Mouse (Mus musculus) adipocyte (in vitro differentiated cells): Measurements from ENCODE around the gene Aldh4a1.
A peak's percentile ranks its signal among the peaks of the same experiment; 100 is the strongest.

Source experiments
- DNase-seq: peaks from one replicate; pipeline ENCODE4 v3.0.0-alpha.2; 2016; ENCODE audit warnings: low spot score

The Aldh4a1 gene

DNA sequence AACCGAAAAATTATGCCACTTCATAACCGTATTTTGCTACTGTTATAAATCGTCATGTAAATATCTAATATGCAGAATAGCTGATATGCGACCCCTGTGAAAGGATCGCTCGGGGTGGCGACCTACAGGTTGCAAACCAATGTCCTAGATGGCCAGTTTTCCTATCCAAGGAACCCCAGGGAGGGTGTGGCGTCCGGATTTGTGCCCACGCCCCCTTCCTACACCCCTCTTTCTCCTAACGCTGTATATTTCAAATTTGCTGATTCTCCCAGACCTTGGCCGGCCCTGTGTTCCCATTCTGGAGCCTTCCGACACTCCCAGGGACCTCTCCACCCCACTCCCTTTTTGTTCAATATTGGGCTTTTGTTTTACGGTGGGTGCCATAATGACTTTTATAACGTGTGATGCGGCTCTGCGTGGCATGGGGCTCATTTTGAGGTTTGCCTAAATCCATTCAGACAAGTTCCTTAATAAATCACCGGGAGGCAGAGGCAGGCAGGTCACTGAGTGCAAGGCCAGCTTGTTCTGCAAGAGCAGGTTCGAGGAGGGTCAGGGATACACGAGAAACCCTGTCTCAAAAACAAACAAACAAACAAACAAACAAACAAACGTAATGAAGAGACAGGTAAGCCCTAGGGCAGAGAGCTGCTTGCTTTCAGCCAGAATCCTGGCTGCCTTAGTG is 909 bp downstream of the Aldh4a1 start:
- DNase-seq, result no peak

- DNase-seq, result no peak
These were observed 1.4 kb downstream of the Aldh4a1 start for GRCm38 (mm10) chr4:139624116-139624489.

DNA sequence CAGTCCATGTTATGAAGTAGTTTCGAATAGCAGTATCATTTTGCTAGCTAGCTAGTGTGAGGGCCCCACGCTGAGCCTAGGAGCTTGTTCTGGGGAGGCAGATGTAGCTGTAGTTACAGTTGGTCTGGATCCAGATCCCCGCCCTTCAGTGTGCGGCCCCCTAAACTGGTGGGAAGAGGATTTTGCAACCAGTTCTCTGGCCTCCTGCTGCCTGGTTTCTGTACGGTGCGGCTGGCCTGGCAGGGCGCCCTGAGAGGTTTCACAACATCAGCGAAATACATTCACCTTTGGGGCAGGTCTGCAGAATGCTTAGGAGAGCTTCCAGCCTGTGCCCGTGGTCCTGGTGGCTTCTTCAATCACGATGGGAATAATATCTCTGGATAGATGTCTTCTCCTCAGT is 2.0 kb downstream of the Aldh4a1 start:
- peak; percentile 28 for DNase-seq

DNA sequence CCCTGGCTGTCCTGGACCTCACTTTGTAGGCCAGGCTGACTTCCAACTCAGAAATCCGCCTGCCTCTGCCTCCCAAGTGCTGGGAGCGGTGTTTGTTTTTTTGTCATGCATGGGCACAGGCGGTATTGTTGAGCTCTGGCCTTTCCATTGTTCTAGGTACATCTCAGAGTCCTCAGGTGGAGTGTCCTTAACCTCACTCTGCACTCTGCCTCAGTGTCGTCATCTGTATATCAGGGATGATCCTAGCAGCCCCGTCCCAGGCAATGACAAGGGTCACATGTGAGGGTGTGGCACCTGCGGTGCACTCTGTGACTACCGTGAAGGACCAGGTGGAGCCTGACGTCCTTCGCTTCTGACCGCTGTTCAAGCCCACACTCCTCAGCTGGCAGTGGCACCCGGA is 4.7 kb downstream of the Aldh4a1 start:
- DNase-seq, result no peak

- no peak for DNase-seq
These were observed 7.5 kb downstream of the Aldh4a1 start for GRCm38 (mm10) chr4:139630171-139630570.

DNA sequence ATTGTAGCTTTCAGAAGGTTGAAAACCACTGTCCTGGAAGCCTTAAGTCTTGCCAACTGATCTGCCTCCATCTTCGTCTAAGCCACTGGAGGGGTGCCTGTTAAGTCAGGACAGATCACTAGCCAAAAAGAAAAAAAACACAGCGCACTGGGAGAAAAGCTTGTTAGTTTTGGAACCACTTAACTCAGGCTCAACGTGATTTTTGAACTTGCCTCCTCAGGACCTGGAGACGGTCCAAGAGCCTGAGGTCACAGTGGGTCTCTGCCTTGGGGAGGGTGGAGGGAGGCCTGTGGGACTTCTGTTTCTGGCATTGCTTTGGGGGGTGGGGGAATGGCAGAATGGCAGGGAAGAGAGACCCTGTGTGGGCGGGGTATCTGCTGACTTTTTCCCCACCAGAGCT is 8.5 kb downstream of the Aldh4a1 start:
- DNase-seq, result peak; percentile 55

- DNase-seq, result no peak
These were observed 9.0 kb downstream of the Aldh4a1 start for GRCm38 (mm10) chr4:139631569-139632253.

DNA sequence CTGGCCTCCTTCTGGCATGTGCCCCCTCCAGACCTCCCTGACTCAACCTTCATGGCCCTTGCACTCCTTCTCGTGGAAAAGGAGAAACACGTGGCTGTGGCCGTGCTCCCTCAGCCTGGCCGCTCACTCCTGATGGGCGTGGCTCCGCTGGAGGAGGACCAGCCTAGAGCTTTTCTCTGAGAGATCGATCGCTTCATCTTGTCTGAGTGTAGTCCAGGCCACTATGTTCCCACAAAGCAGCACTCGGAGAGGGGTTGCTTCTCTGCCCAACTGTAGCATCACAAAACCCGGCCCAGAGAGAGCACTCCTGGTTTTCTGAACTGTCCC is 9.6 kb downstream of the Aldh4a1 start:
- peak; percentile 50 for DNase-seq

- DNase-seq, result peak; percentile 49
These were observed 13.7 kb downstream of the Aldh4a1 start for GRCm38 (mm10) chr4:139636373-139636772.

GRCm38 (mm10) chr4:139637847-139638246 is 15.2 kb downstream of the Aldh4a1 start:
- DNase-seq, result no peak

DNA sequence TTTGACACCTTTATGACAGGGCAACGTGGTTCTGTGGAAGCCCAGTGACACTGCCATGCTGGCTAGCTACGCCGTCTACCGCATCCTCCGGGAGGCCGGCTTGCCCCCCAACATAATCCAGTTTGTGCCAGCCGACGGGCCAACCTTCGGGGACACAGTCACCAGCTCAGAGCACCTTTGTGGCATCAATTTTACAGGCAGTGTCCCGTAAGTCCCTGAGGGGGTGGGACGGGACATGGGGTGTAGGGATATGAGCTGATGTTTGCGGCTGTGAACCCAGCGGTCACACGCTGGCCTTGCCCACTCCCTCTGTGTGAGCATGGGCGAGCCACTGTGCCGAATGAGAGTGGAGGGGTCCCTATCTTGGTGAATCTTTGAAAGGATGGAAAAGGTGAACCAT is 15.7 kb downstream of the Aldh4a1 start:
- no peak for DNase-seq

GRCm38 (mm10) chr4:139639801-139640200 is 17.1 kb downstream of the Aldh4a1 start:
- no peak for DNase-seq

- DNase-seq, result no peak
These were observed 17.7 kb downstream of the Aldh4a1 start for GRCm38 (mm10) chr4:139640333-139640732.

DNA sequence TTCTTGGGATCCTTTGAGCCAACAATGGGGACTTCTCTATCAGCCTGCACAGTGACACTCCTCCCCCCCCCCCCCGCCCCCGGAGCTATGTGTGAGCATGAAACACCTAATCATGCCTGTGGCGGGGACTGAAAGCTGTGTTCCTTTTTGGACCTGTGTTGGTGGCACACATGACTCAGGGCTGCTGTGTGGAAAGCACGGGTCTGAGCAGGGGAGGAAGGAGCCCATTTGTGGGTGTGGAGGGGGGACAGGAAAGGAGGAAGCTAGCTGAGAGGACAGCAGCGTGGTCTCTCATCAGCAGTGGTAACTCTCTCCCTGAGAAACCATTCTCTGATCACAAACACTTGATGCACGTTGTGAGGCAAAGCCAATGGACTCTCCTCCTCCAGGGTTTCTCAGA is 18.1 kb downstream of the Aldh4a1 start:
- DNase-seq, result no peak

DNA sequence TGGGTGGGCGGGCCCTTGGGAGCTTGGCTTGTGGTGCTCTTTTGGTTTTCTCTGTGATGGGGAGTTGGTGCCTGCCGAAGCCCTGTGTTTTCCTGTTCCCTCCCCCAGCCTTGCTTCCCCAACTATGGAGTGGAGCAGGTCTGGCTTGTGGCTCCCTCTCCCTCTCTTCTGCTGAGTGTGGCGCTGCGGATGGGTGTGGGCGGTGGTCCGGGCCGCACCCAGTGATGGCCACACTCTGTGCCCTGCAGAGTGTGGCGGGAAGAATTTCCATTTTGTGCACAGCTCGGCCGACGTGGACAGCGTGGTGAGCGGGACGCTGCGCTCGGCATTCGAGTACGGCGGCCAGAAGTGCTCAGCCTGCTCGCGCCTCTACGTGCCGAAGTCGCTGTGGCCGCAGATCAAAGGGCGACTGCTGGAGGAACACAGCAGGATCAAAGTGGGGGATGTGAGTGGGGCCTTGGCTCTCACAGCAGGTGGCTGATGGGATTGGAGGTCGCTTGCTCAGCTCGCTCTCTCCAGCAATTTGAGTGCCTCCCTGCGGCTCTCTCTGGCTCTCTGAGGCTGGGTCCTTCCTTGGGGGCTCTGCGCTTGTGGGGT is 19.3 kb downstream of the Aldh4a1 start:
- no peak for DNase-seq

DNA sequence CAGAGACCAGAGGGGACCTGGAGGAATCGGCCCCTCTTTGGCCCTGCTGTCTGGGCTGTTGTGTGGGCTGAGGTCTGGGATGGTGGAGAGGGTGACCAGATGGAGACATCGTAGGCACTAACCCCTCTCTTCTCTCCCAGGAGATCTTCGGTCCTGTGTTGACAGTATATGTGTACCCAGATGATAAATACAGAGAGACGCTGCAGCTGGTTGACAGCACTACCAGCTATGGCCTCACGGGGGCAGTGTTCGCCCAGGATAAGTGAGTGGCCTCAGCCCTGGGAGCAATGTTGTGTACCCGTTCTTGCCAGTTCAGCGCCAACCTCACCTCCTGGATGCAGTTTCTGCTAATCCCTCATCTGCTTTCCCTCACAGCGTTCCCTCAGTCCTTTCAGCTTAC is 21.3 kb downstream of the Aldh4a1 start:
- DNase-seq, result peak; percentile 68

DNA sequence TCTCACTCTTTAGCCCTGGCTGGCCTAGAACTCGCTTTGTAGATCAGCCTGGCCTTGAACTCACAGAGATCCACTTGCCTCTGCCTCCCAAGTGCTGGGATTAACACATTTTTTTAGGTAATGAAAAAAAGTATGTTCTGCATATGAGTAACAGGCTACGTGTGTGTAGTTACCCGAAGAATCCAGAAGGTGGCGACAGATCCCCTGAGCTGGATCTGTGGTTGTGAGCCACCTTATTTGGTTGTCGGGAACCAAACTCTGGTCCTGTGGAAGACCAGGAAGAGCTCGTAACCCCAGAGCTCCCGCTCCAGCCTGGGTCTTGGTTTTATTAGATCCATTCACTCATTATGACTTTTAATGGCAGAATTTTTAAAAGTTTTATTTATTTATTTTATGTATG is 24.2 kb downstream of the Aldh4a1 start:
- DNase-seq, result no peak

DNA sequence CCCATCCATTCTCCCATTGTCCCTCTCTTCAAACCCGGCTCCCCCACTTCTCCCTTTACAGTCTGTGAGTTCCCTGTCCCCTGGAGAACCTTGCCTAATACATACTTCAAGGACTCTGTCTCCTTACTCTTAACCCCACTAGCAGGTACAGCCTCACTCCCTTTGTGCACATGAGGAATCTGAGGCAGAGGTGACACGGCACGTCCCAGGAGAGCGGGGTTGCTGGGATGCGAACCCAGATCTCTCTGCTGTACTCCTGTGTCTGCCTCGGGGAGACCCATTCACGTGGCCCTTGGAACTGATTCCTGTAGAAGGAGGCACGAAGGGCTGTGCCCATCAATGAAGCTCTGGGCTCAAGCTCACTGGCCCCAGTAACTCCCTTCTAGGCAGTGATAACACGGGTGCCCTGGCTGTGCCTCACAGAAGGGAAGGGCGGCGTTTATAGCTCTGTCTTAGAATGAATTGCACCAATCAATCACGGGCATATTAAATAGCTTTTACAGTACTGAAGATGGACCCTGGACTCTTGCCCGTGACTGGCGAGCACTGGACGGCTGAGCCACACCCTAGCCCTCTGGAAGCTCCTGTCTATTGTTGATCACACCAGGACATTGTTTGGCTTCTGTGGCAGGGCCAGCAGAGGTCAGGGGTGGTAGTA is 27.5 kb downstream of the Aldh4a1 start:
- no peak for DNase-seq

DNA sequence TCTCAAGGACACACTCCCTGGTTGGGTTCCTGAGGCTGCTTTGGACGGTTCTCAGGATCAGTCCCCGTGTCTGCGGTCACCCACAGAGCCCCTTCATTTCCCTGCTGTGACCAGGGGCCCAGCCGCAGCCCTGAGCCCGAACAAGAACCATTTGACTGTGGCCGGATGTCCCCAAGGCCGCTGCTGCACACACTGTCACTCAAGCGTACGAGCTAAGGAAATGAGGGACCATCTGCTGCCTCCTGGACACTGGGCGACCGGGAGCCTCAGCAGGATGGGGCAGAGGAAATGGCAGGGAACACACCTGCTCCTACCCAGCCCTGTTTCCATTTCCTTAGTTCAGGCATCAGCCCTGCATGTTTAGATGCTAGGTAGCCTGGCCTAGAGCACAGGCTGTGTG is 28.2 kb downstream of the Aldh4a1 start:
- no peak for DNase-seq

GRCm38 (mm10) chr4:139653238-139653637 is 30.6 kb downstream of the Aldh4a1 start, which contains the start of gene Tas1r2:
Tas1r2 (plus strand) TSS chr4:139653538.
- DNase-seq, result no peak

- DNase-seq, result no peak
These were observed 39.2 kb downstream of the Aldh4a1 start for GRCm38 (mm10) chr4:139661897-139662296.

GRCm38 (mm10) chr4:139667632-139668031 is 45.0 kb downstream of the Aldh4a1 start:
- DNase-seq, result no peak

GRCm38 (mm10) chr4:139669847-139670246 is 47.2 kb downstream of the Aldh4a1 start:
- DNase-seq, result peak; percentile 74
